Mouse (Mus musculus) macrophage (primary cell): Measurements from ENCODE around the gene Jazf1. TPM values are rescaled to one million over a fixed set of nuclear protein-coding genes. Genes with fewer than 3 reads are reported as not detected.

Experiments used
- H3K27ac ChIP-seq: fragments of 350-480 bp; formaldehyde crosslinking; 2 replicates; pipeline ENCODE4 v1.9.0; 2021
- H3K36me3 ChIP-seq: fragments of 350-480 bp; formaldehyde crosslinking; 2 replicates; pipeline ENCODE4 v1.9.0; 2021; ENCODE audit errors: inconsistent target
- H3K4me3 ChIP-seq: fragments of 350-480 bp; formaldehyde crosslinking; 2 replicates; pipeline ENCODE4 v1.9.0; 2021; ENCODE audit errors: inconsistent target
- H3K79me2 ChIP-seq: fragments of 350-480 bp; formaldehyde crosslinking; 2 replicates; pipeline ENCODE4 v1.9.0; 2021; ENCODE audit errors: inconsistent target
- WGBS: methylation state at CpG from one replicate; pipeline ENCODE4 v1.1.7; 2026; ENCODE audit warnings: inconsistent platforms; ENCODE audit not compliant: missing documents; 5-methylcytosine and 5-hydroxymethylcytosine counted together
- polyA plus RNA-seq: library from polyadenylated mRNA; stranded (reverse); fragments of 250-400 nt; gene quantifications from 3 replicates; pipeline ENCODE4 v1.2.4, GENCODE M21; 2018; ENCODE audit warnings: inconsistent platforms

Gene Jazf1
- polyA plus RNA-seq, 1 experiment from 2014 or later, result 1.0 TPM

DNA sequence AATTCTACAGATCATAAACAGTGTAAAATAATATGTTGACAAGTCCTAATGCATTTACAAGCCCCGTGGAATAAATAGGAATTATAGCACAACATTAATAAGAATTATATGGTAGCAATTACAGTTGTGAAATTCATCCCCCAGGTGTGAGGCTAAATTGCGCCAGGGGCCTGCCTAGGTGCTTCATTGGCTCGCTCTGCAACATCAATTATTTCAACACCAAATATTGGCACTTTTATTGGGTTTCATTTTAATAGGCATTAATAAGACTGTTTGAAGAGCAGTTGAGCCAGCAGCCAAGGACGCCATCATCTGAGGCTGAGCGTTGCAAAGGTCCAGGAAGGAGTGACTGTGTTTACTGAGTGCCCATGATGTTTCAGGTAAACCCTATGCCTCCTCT lies 289.9 kb downstream of the Jazf1 start:
- H3K4me3 ChIP-seq, result no peak overlapping the region
- H3K79me2 ChIP-seq, result no peaks in the 10 kb centered on the region
- no peak overlapping the region for H3K27ac ChIP-seq
- H3K36me3 ChIP-seq, result no peaks in the 10 kb centered on the region
- 93% methylated on average over 5 of the region's 5 CpGs for WGBS

DNA sequence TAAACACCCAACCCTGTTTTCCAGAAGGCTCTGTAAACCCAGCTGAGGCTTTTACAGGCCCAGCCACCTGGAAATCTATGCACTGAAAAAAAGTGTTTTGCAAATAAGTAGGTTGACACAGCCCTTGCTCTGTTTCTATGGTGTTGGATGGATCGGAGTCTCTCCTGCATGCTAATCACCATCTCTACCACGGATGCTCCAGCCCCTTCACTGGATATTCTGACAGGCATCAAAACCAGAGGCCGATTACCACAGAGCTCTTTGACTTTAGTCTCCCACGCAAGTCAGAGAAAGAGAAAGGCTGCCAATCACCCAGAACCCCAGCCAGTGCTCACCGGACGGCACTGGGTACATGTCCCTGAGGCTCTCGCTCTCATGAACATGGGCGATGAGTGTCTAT lies 291.4 kb downstream of the Jazf1 start:
- H3K4me3 ChIP-seq, result no peak overlapping the region
- no peak overlapping the region for H3K27ac ChIP-seq
- no peaks in the 10 kb centered on the region for H3K79me2 ChIP-seq
- no peaks in the 10 kb centered on the region for H3K36me3 ChIP-seq
- WGBS, result 90% methylated on average over 8 of the region's 8 CpGs

- H3K36me3 ChIP-seq, result no peaks in the 10 kb centered on the region
- WGBS, result 88% methylated on average over 6 of the region's 8 CpGs
- no peak overlapping the region for H3K4me3 ChIP-seq
- no peak overlapping the region for H3K27ac ChIP-seq
- H3K79me2 ChIP-seq, result no peaks in the 10 kb centered on the region
These were observed 292.5 kb downstream of the Jazf1 start for GRCm38 (mm10) chr6:52775956-52776355.

- Histone ChIP-seq H3K36me3 (no peaks in the 10 kb centered on the region), H3K79me2 (no peaks in the 10 kb centered on the region), H3K4me3 (no peak overlapping the region), H3K27ac (no peak overlapping the region)
- WGBS, result 80% methylated on average over 3 of the region's 3 CpGs
These were observed 293.1 kb downstream of the Jazf1 start for GRCm38 (mm10) chr6:52775350-52775749.

- H3K36me3 ChIP-seq, result peaks cover 19% of the 10 kb centered on the region
- H3K4me3 ChIP-seq, result no peak overlapping the region
- H3K27ac ChIP-seq, result no peak overlapping the region
- H3K79me2 ChIP-seq, result no peaks in the 10 kb centered on the region
- WGBS, result 61% methylated on average over 5 of the region's 5 CpGs
These were observed 295.3 kb downstream of the Jazf1 start for GRCm38 (mm10) chr6:52773132-52773531.

- Histone ChIP-seq H3K4me3 (no peak overlapping the region), H3K36me3 (peaks cover 40% of the 10 kb centered on the region), H3K79me2 (no peaks in the 10 kb centered on the region), H3K27ac (no peak overlapping the region)
- 88% methylated on average over 1 of the region's 1 CpGs for WGBS
These were observed 297.6 kb downstream of the Jazf1 start for GRCm38 (mm10) chr6:52770789-52771188.

- WGBS, result 71% methylated on average over 7 of the region's 7 CpGs
- Histone ChIP-seq H3K36me3 (peaks cover 87% of the 10 kb centered on the region), H3K4me3 (no peak overlapping the region), H3K79me2 (no peaks in the 10 kb centered on the region), H3K27ac (no peak overlapping the region)
These were observed 303.2 kb downstream of the Jazf1 start for GRCm38 (mm10) chr6:52765206-52765605.

DNA sequence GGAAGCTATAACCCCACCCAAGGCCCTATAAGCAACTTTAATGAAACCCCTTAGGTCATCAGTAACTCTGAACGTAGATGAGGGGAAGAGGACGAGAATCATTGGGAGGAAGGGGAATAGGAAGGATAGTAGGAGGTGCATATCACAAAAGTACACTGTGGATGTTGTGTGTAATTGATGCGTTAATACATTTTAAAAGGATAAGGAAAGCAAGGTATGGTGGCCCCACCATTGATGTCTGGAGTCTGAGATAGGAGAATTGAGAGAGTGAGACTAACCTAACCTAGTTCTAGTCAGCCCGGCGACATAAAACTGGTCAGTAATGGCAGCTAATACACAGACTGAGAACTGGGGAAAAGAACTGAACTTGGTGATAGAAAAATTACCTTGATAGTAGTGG lies 315.6 kb downstream of the Jazf1 start:
- no peak overlapping the region for H3K27ac ChIP-seq
- peaks cover 65% of the 10 kb centered on the region for H3K36me3 ChIP-seq
- 93% methylated on average over 5 of the region's 5 CpGs for WGBS
- no peaks in the 10 kb centered on the region; the same call in 1 of the 2 replicates for H3K79me2 ChIP-seq
- no peak overlapping the region for H3K4me3 ChIP-seq

DNA sequence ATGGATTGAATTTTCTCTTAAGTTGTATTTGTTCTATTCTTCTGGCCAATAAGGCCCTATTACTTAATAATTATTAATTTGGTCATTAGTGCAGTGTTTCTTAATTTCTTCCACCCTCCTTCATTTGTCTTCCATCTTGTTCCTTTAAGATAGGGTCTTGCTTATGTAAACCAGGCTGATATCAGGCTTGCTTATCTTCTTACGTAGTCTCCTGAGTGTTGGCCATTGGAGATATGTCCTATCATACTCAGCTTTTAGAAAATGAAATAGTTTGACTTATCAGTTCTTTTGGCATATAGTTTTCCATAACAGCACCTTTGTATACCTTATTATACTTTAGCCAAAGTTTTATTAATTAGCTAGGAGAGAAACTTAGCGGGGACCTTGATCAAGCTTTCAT lies 333.8 kb downstream of the Jazf1 start:
- Histone ChIP-seq H3K4me3 (no peak overlapping the region), H3K27ac (no peak overlapping the region), H3K36me3 (peaks cover 58% of the 10 kb centered on the region), H3K79me2 (peaks cover 32% of the 10 kb centered on the region; the same call in 1 of the 2 replicates)
- 100% methylated on average over 2 of the region's 2 CpGs for WGBS

- 84% methylated on average over 4 of the region's 4 CpGs for WGBS
- Histone ChIP-seq H3K36me3 (peaks cover 54% of the 10 kb centered on the region), H3K4me3 (no peak overlapping the region), H3K79me2 (peaks cover 74% of the 10 kb centered on the region), H3K27ac (no peak overlapping the region)
These were observed 338.1 kb downstream of the Jazf1 start for GRCm38 (mm10) chr6:52730338-52730737.

GRCm38 (mm10) chr6:52724805-52725439 lies 343.5 kb downstream of the Jazf1 start:
- Histone ChIP-seq H3K36me3 (peaks cover 64% of the 10 kb centered on the region), H3K4me3 (no peak overlapping the region), H3K79me2 (peaks cover 99% of the 10 kb centered on the region), H3K27ac (no peak overlapping the region)
- 52% methylated on average over 8 of the region's 8 CpGs for WGBS

Other genes with a start within 250 kb of the Jazf1 start
- 8.9 to 13.8 TPM (median 9.7 TPM) in 3 replicates for gene Creb5, start 218.6 kb upstream of the Jazf1 start, polyA plus RNA-seq